Mouse (Mus musculus): ENCODE measurements around the gene Zfp990. TPM values are rescaled to one million over a fixed set of nuclear protein-coding genes. Genes with fewer than 3 reads are reported as not detected.
"Not testable (repeated sequence)": the region's sequence is repeated elsewhere in the genome, so short reads cannot be mapped to it uniquely, and the experiment has no call there.

Zfp990 gene
- 0.05 and 0.06 TPM in 2 replicates for polyA plus RNA-seq (2012; rRNA removed)

- H3K36me3 ChIP-seq (ENCODE audit: control insufficient read depth, insufficient read depth, low read length); DNase-seq; H3K4me3 ChIP-seq (ENCODE audit: insufficient read depth, low read depth, low read length); H3K27me3 ChIP-seq (replicated peaks; ENCODE audit: control insufficient read depth, insufficient read depth, low read length); H3K27ac ChIP-seq (ENCODE audit: insufficient read depth, low read depth, low read length); H3K4me1 ChIP-seq (ENCODE audit: control insufficient read depth, insufficient read depth, low read length): not testable (repeated sequence)
- WGBS = 79% methylated on average over 4 of the region's 4 CpGs
Measured at GRCm38 (mm10) chr4:145510459-145510858, at the start of gene Zfp990. Zfp990 (plus strand) TSS chr4:145510759.

DNA sequence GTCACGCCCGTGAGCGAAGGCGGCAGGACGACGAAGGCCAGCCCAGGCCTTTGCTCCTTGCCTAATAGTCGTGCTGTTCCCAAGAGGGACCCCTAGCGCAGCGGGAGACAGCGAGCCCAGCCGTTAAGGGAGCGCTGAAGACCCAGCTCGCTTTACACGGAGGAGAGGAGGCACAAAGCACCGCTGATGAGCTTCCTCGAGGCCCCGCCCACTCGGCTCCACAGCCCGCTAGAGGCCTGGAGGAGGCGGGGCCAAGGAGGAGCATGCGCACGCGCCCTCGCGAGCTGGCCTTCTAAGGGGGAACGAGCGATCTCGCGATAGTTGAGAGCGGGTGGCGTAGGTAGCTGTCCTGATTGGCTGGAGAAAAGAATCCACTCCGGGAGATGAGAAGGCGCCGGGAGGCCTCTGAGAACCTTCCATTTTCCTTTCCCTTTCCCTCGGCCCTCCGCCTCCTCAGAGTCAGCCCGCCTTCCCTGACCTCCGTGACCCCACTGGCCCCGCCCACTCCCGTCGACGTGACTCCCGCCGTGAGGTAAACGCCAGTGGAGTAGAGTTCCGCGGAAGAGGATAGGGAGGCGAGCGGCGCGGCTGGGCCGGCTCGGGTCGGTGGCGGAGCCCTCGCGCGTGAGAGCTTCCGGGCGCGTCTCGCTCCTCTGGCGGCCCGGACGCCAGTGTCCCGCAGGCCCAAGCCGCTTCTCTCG lies 46.9 kb upstream of the Zfp990 start:
- not testable (repeated sequence) for H3K27me3 ChIP-seq (replicated peaks; ENCODE audit: control insufficient read depth, insufficient read depth, low read length); H3K36me3 ChIP-seq (ENCODE audit: control insufficient read depth, insufficient read depth, low read length); H3K4me1 ChIP-seq (ENCODE audit: control insufficient read depth, insufficient read depth, low read length); DNase-seq; H3K27ac ChIP-seq (ENCODE audit: insufficient read depth, low read depth, low read length)
- H3K4me3 ChIP-seq (ENCODE audit: insufficient read depth, low read depth, low read length) = peak overlapping the region; percentile 26
- 20% methylated on average over 68 of the region's 68 CpGs for WGBS

GRCm38 (mm10) chr4:145478128-145478527 lies 32.4 kb upstream of the Zfp990 start:
- H3K4me1 ChIP-seq (ENCODE audit: control insufficient read depth, insufficient read depth, low read length) = no peaks in the 10 kb centered on the region
- no peaks in the 10 kb centered on the region for H3K36me3 ChIP-seq (ENCODE audit: control insufficient read depth, insufficient read depth, low read length)
- no peak overlapping the region for H3K27ac ChIP-seq (ENCODE audit: insufficient read depth, low read depth, low read length)
- 85% methylated on average over 3 of the region's 3 CpGs for WGBS
- H3K4me3 ChIP-seq (ENCODE audit: insufficient read depth, low read depth, low read length) = no peak overlapping the region
- DNase-seq = no peak
- no peaks in the 10 kb centered on the region for H3K27me3 ChIP-seq (replicated peaks; ENCODE audit: control insufficient read depth, insufficient read depth, low read length)
- no peak for TF ChIP-seq CTCF (conservative IDR thresholded peaks at IDR 0.05; ENCODE audit: insufficient read depth, insufficient read length, low read depth, low read length)
- no peak for TF ChIP-seq POLR2A (IDR thresholded peaks at IDR 0.05; ENCODE audit: low read depth, low read length)

DNA sequence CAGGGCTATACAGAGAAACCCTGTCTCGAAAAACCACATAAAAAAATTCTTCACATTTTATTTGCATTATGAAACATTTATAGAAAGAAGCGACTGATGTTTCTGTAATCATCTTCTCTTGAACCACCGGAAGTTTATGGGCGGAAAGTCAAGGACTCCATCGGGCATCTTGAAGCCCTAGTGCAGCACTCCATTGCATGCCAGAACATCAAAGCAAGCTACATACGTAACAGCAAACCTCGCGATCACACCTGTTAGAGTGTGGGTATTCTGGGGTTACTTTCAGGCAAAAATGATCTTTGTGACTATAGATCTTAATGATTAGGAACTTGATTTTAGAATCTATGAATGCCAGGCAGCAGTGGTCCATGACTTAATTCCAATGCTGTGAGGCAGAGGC lies 29.9 kb upstream of the Zfp990 start:
- H3K27ac ChIP-seq (ENCODE audit: insufficient read depth, low read depth, low read length); H3K36me3 ChIP-seq (ENCODE audit: control insufficient read depth, insufficient read depth, low read length); H3K27me3 ChIP-seq (replicated peaks; ENCODE audit: control insufficient read depth, insufficient read depth, low read length); H3K4me1 ChIP-seq (ENCODE audit: control insufficient read depth, insufficient read depth, low read length); H3K4me3 ChIP-seq (ENCODE audit: insufficient read depth, low read depth, low read length); DNase-seq: not testable (repeated sequence)
- WGBS = 93% methylated on average over 8 of the region's 8 CpGs

GRCm38 (mm10) chr4:145489396-145489795 lies 21.2 kb upstream of the Zfp990 start:
- DNase-seq = no peak
- TF ChIP-seq CTCF (conservative IDR thresholded peaks at IDR 0.05; ENCODE audit: insufficient read depth, insufficient read length, low read depth, low read length) (no peak), POLR2A (IDR thresholded peaks at IDR 0.05; ENCODE audit: low read depth, low read length) (no peak)
- Histone ChIP-seq H3K4me3 (ENCODE audit: insufficient read depth, low read depth, low read length) (no peak overlapping the region), H3K36me3 (ENCODE audit: control insufficient read depth, insufficient read depth, low read length) (no peaks in the 10 kb centered on the region), H3K27ac (ENCODE audit: insufficient read depth, low read depth, low read length) (no peak overlapping the region), H3K4me1 (ENCODE audit: control insufficient read depth, insufficient read depth, low read length) (no peaks in the 10 kb centered on the region), H3K27me3 (replicated peaks; ENCODE audit: control insufficient read depth, insufficient read depth, low read length) (no peaks in the 10 kb centered on the region)

GRCm38 (mm10) chr4:145492132-145492531 lies 18.4 kb upstream of the Zfp990 start:
- no peaks in the 10 kb centered on the region for H3K36me3 ChIP-seq (ENCODE audit: control insufficient read depth, insufficient read depth, low read length)
- no peak overlapping the region for H3K27ac ChIP-seq (ENCODE audit: insufficient read depth, low read depth, low read length)
- no peak for DNase-seq
- no peak overlapping the region for H3K4me3 ChIP-seq (ENCODE audit: insufficient read depth, low read depth, low read length)
- no peaks in the 10 kb centered on the region for H3K27me3 ChIP-seq (replicated peaks; ENCODE audit: control insufficient read depth, insufficient read depth, low read length)
- no peaks in the 10 kb centered on the region for H3K4me1 ChIP-seq (ENCODE audit: control insufficient read depth, insufficient read depth, low read length)
- no peak for TF ChIP-seq POLR2A (IDR thresholded peaks at IDR 0.05; ENCODE audit: low read depth, low read length)
- TF ChIP-seq CTCF (conservative IDR thresholded peaks at IDR 0.05; ENCODE audit: insufficient read depth, insufficient read length, low read depth, low read length) = no peak
- 85% methylated on average over 11 of the region's 11 CpGs for WGBS

DNA sequence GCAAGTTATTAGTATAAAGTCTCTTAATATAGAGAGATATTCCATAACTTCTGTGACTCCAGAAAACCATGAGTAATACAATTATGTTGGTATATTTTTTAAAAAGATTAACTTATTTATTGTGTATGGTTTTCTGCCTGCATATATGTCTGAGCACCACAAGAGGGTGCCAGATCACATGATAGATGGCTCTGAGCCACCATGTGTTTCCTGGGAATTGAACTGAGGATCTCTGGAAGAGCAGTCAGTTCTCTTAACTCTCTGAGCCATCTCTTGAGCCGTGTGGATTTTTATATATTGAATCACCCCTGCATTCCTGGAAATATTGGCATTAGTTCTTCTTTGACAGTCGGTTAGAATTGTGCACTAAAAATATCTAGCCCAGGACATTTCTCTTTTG lies 17.2 kb upstream of the Zfp990 start:
- H3K27me3 ChIP-seq (replicated peaks; ENCODE audit: control insufficient read depth, insufficient read depth, low read length); H3K4me3 ChIP-seq (ENCODE audit: insufficient read depth, low read depth, low read length); H3K36me3 ChIP-seq (ENCODE audit: control insufficient read depth, insufficient read depth, low read length); H3K27ac ChIP-seq (ENCODE audit: insufficient read depth, low read depth, low read length); H3K4me1 ChIP-seq (ENCODE audit: control insufficient read depth, insufficient read depth, low read length); DNase-seq: not testable (repeated sequence)
- WGBS = 79% methylated on average over 2 of the region's 2 CpGs

DNA sequence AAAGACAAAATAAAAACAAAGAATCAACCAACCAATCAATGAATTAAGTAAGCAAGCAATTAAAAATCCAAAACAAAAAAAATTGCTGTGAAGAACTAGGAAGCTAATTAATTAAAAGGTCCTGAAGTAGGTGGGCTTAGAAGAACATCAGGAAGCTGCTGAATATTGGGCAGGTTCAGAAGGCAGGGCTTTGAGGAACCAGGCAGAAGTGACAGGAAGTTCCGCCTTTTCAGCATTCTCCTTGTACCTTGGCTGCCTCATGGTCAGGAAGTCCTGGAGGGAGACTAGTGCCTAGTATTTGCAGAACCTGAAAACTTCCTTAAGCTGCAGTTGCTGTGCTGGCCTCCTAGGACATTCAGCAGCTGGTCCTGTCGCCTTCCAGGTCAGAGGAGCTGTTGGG lies 4.1 kb downstream of the Zfp990 start:
- H3K4me3 ChIP-seq (ENCODE audit: insufficient read depth, low read depth, low read length); H3K27ac ChIP-seq (ENCODE audit: insufficient read depth, low read depth, low read length); H3K4me1 ChIP-seq (ENCODE audit: control insufficient read depth, insufficient read depth, low read length); DNase-seq; H3K36me3 ChIP-seq (ENCODE audit: control insufficient read depth, insufficient read depth, low read length); H3K27me3 ChIP-seq (replicated peaks; ENCODE audit: control insufficient read depth, insufficient read depth, low read length): not testable (repeated sequence)
- WGBS = 42% methylated on average over 2 of the region's 2 CpGs

DNA sequence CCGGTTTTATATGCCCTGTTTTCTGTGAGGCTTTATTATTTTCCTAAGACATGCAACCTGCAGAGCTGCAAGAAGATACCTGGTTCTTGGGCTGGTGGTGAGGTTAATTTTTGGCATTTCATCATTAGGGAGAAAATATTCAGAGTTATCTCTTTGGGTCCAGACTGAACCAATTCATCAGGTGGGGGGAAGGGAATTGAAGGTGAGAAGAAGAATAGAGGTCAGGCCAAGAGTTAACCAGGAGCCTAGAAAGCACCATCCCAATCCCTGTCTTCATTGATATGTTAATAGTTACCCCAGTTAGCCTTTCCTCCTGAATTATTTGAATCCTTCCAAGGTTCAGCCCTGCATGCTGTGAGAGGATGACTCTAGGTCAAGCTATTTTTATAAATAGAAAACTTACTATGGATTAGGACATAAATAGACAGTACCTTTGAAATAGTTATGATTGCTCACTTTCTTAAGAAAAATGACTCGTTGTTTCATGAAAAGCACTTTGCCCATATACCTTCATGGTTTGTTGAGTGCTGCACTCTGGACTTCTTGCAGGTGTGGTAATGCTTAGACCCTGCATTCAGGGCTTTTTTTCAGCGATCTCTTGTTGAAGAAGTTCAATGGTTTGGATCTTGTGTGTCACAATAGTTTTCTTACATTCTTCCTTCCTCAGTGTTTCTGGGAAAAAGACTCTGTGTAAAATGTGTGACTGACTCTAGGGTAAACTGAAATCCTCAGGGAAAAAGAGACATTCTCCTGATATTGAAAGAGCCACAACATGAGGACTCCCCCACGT lies 5.4 kb downstream of the Zfp990 start:
- WGBS = 76% methylated on average over 4 of the region's 4 CpGs
- H3K27ac ChIP-seq (ENCODE audit: insufficient read depth, low read depth, low read length); H3K4me1 ChIP-seq (ENCODE audit: control insufficient read depth, insufficient read depth, low read length); DNase-seq; H3K27me3 ChIP-seq (replicated peaks; ENCODE audit: control insufficient read depth, insufficient read depth, low read length); H3K4me3 ChIP-seq (ENCODE audit: insufficient read depth, low read depth, low read length); H3K36me3 ChIP-seq (ENCODE audit: control insufficient read depth, insufficient read depth, low read length): not testable (repeated sequence)

DNA sequence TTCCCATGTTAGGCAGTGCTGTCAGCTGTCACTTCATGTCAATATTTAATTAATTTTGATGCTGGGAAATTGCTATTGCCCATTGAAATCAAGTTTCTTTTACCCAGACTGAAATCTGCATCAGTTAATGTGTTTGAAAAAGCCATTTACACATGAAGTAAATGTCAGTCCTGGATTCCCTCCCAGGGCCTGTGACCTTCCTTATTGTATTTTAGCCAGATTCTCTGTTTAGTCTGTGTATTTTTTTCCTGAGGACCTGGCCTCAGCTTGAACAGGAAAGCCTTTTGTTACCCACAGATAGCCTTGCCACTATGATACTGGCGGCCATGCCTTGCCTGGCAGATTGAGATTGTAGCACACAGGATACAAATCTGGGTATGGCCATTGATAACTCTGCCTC lies 6.8 kb downstream of the Zfp990 start:
- H3K4me3 ChIP-seq (ENCODE audit: insufficient read depth, low read depth, low read length); H3K36me3 ChIP-seq (ENCODE audit: control insufficient read depth, insufficient read depth, low read length); H3K4me1 ChIP-seq (ENCODE audit: control insufficient read depth, insufficient read depth, low read length); H3K27ac ChIP-seq (ENCODE audit: insufficient read depth, low read depth, low read length); DNase-seq; H3K27me3 ChIP-seq (replicated peaks; ENCODE audit: control insufficient read depth, insufficient read depth, low read length): not testable (repeated sequence)
- WGBS = 90% methylated on average over 1 of the region's 1 CpGs

- not testable (repeated sequence) for H3K36me3 ChIP-seq (ENCODE audit: control insufficient read depth, insufficient read depth, low read length); DNase-seq; H3K4me3 ChIP-seq (ENCODE audit: insufficient read depth, low read depth, low read length); H3K27me3 ChIP-seq (replicated peaks; ENCODE audit: control insufficient read depth, insufficient read depth, low read length); H3K4me1 ChIP-seq (ENCODE audit: control insufficient read depth, insufficient read depth, low read length); H3K27ac ChIP-seq (ENCODE audit: insufficient read depth, low read depth, low read length)
- WGBS = 70% methylated on average over 5 of the region's 5 CpGs
Measured at GRCm38 (mm10) chr4:145543861-145544260, 33.3 kb downstream of the Zfp990 start.

All from kidney, adult 2 months (tissue).